Mouse (Mus musculus) kidney, postnatal 0 days (tissue): ENCODE measurements around the gene Apoa1. TPM values are rescaled to one million over a fixed set of nuclear protein-coding genes. Genes with fewer than 3 reads are reported as not detected.

Experiments used
- ATAC-seq: fragments of 200-750 bp; cut with Nextera tagmentation; replicated peaks from 2 replicates; pipeline ENCODE4 v1.8.0; 2017; ENCODE audit warnings: low read depth, moderate number of reproducible peaks, moderate TSS enrichment, moderate library complexity; ENCODE audit not compliant: low FRiP score
- DNase-seq: peaks from one replicate; pipeline ENCODE4 v3.0.0-alpha.2; 2016; ENCODE audit warnings: low spot score
- H3K27ac ChIP-seq: fragments of 300-500 bp; sonication (generic); 2 replicates; pipeline ENCODE4 v1.5.1; 2014; ENCODE audit warnings: mild to moderate bottlenecking
- H3K27me3 ChIP-seq: fragments of 300-500 bp; sonication (generic); 2 replicates; pipeline ENCODE4 v1.6.1; 2014; ENCODE audit warnings: low read length, mixed read lengths; ENCODE audit not compliant: insufficient read depth
- H3K36me3 ChIP-seq: fragments of 300-500 bp; sonication (generic); 2 replicates; pipeline ENCODE4 v1.6.1; 2014; ENCODE audit warnings: low read length, mixed read lengths; ENCODE audit not compliant: insufficient read depth
- H3K4me1 ChIP-seq: fragments of 300-500 bp; sonication (generic); replicated peaks from 2 replicates; pipeline ENCODE4 v1.6.1; 2014; ENCODE audit warnings: antibody characterized with exemption, low read length, mixed read lengths; ENCODE audit not compliant: insufficient read depth
- H3K4me2 ChIP-seq: fragments of 300-500 bp; sonication (generic); 2 replicates; pipeline ENCODE4 v1.6.1; 2014; ENCODE audit warnings: mild to moderate bottlenecking, low read length, moderate library complexity, mixed read lengths
- H3K4me3 ChIP-seq: fragments of 300-500 bp; sonication (generic); replicated peaks from 2 replicates; pipeline ENCODE4 v1.5.1; 2014; ENCODE audit warnings: low read depth, low read length
- H3K9ac ChIP-seq: fragments of 300-500 bp; sonication (generic); 2 replicates; pipeline ENCODE4 v1.6.1; 2014; ENCODE audit warnings: low read depth, low read length
- H3K9me3 ChIP-seq: fragments of 300-500 bp; sonication (generic); replicated peaks from 2 replicates; pipeline ENCODE4 v1.6.1; 2016; ENCODE audit warnings: low read length, inconsistent platforms, mixed read lengths
- CTCF ChIP-seq: IDR thresholded peaks from 2 replicates; pipeline ENCODE4 v1.5.1; 2016; ENCODE audit warnings: antibody characterized with exemption, low read depth, mild to moderate bottlenecking, moderate library complexity
- WGBS: fragments of 180-500 bp; shearing (Covaris S2); extraction: QIAGEN DNeasy Blood & Tissue Kit; methylation state at CpG from one replicate; pipeline ENCODE4 v1.1.7; 2014; 5-methylcytosine and 5-hydroxymethylcytosine counted together
- polyA plus RNA-seq: library from polyadenylated mRNA; unstranded; fragments of >200 nt; fragmentation: Nextera tagmentation; extraction: Ambion mirVana; gene quantifications from 2 replicates; pipeline ENCODE4 v1.2.1, GENCODE M21; 2015

Gene Apoa1
- polyA plus RNA-seq, 1 experiment from 2014 or later, result 5.5 TPM

GRCm38 (mm10) chr9:46261131-46261530 lies 32.8 kb downstream of the Apoa1 start:
- no peaks in the 10 kb centered on the region for H3K36me3 ChIP-seq
- ATAC-seq (no peak), DNase-seq (no peak)
- H3K4me1 ChIP-seq, result no peaks in the 10 kb centered on the region
- TF ChIP-seq CTCF, result no peak
- H3K4me2 ChIP-seq, result no peak overlapping the region
- WGBS, result 82% methylated on average over 7 of the region's 7 CpGs
- H3K27ac ChIP-seq, result no peak overlapping the region
- no peaks in the 10 kb centered on the region for H3K27me3 ChIP-seq
- no peaks in the 10 kb centered on the region for H3K9me3 ChIP-seq
- H3K4me3 ChIP-seq, result no peak overlapping the region
- no peak overlapping the region for H3K9ac ChIP-seq

GRCm38 (mm10) chr9:46268343-46268873 lies 40.0 kb downstream of the Apoa1 start, which contains the start of gene Apoa5:
Gene Apoa5, plus strand, starts transcription at chr9:46268633.
- H3K27me3 ChIP-seq, result no peaks in the 10 kb centered on the region
- no peaks in the 10 kb centered on the region for H3K36me3 ChIP-seq
- H3K9me3 ChIP-seq, result no peaks in the 10 kb centered on the region
- no peak within 1 kb of the TSS for H3K27ac ChIP-seq
- no peak within 1 kb of the TSS for H3K4me3 ChIP-seq
- H3K4me1 ChIP-seq, result no peaks in the 10 kb centered on the region
- no peak for TF ChIP-seq CTCF
- DNase-seq (no peak), ATAC-seq (no peak)
- WGBS, result 44% methylated on average over 7 of the region's 7 CpGs
- H3K4me2 ChIP-seq, result no peak within 1 kb of the TSS
- H3K9ac ChIP-seq, result no peak within 1 kb of the TSS

DNA sequence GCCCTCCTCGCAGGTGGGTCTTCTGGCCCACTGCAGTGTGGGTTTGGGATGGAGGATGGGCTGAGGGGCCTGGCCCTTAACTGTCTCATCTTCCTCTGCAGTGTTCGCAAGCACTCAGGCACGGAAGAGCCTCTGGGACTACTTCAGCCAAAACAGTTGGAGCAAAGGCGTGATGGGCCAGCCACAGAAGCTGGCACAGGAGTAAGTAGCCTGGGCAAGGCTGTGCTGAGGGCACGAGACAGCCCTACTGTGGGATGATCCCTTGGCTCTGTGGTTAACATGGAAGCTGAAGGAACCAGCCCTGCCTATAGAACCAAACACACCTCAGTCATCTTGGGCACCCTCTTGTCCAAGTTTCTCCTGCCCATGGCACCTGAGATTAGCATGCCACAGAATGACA lies 40.7 kb downstream of the Apoa1 start:
- no peak for TF ChIP-seq CTCF
- Histone ChIP-seq H3K27ac (no peak overlapping the region), H3K9ac (no peak overlapping the region), H3K36me3 (no peaks in the 10 kb centered on the region), H3K4me3 (no peak overlapping the region), H3K27me3 (no peaks in the 10 kb centered on the region), H3K4me1 (peaks cover 2% of the 10 kb centered on the region; the same call in 1 of the 2 replicates), H3K9me3 (no peaks in the 10 kb centered on the region), H3K4me2 (no peak overlapping the region)
- WGBS, result 85% methylated on average over 5 of the region's 5 CpGs
- DNase-seq (no peak), ATAC-seq (no peak)

DNA sequence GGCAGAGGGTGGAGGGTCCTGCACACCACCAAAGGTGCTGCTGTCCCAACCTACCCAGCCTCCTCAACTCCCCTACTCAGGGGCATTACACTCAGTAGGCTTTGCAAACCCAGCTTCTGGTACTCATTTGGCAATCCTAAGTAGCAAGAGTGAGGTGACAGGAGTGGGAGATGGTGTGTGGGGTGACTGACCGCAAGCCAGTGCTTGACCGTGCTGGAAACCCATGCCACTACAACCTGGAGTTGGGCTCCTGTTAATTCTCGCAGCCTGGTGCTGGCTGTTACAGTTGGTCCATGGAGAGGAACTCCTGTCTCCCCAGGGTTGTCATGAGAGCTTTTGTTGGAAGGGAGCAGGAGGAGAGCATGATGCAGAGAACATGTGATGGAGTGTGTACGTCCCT lies 42.4 kb downstream of the Apoa1 start:
- ATAC-seq, result no peak
- Histone ChIP-seq H3K27ac (no peak overlapping the region), H3K4me2 (no peak overlapping the region), H3K9ac (no peak overlapping the region), H3K9me3 (no peaks in the 10 kb centered on the region), H3K36me3 (peaks cover 10% of the 10 kb centered on the region; the same call in 1 of the 2 replicates), H3K4me1 (peaks cover 2% of the 10 kb centered on the region; the same call in 1 of the 2 replicates), H3K4me3 (no peak overlapping the region), H3K27me3 (no peaks in the 10 kb centered on the region)
- 92% methylated on average over 4 of the region's 4 CpGs for WGBS
- no peak for DNase-seq
- no peak for TF ChIP-seq CTCF

- Histone ChIP-seq H3K4me1 (peaks cover 2% of the 10 kb centered on the region; the same call in 1 of the 2 replicates), H3K4me2 (no peak overlapping the region), H3K36me3 (peaks cover 19% of the 10 kb centered on the region), H3K27me3 (no peaks in the 10 kb centered on the region), H3K4me3 (no peak overlapping the region), H3K9ac (no peak overlapping the region), H3K27ac (no peak overlapping the region), H3K9me3 (no peaks in the 10 kb centered on the region)
- no peak for DNase-seq
- WGBS, result 85% methylated on average over 9 of the region's 9 CpGs
- ATAC-seq, result no peak
- TF ChIP-seq CTCF, result no peak
Measured at GRCm38 (mm10) chr9:46272070-46272469, 43.7 kb downstream of the Apoa1 start.

DNA sequence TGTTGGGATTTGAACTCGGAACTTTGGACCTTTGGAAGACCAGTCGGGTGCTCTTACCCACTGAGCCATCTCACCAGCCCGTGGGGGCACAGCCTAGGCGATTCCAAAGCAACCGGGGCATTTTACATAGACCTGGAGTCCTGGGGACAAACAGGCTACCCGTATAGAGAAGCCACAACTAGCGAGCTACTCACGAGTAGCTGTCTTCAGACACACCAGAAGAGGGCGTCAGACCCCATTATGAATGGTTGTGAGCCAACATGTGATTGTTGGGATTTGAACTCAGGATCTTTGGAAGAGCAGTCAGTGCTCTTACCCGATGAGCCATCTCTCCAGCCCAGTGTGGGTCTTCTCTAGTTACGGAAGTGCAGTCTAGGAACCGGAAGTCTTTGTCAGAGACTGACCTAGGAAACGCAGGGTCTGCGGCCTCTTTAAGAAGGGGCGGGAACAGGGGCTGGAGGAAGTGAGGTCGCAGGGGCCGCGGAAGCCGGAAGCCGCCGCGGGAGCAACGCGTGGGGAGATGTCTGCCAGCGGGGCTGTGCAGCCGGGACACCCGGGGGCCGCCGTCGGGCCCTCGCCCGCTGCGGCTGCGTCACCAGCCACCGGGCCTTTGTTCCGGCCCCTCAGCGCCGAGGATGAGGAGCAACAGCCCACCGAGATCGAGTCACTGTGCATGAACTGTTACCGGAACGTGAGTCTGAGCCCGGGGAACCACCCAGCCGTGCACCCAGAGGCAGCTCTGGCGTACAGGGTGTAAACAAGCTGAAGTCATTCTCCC lies 44.5 kb downstream of the Apoa1 start, which contains the start of gene Zpr1:
Gene Zpr1 (plus strand): TSS at position 388 of the 778 bp plus-strand sequence.
- Histone ChIP-seq H3K9me3 (no peaks in the 10 kb centered on the region), H3K4me1 (peaks cover 2% of the 10 kb centered on the region; the same call in 1 of the 2 replicates), H3K4me3 (peak within 1 kb of the TSS; percentile 81), H3K36me3 (peaks cover 27% of the 10 kb centered on the region), H3K9ac (peak within 1 kb of the TSS; percentile 79), H3K27me3 (no peaks in the 10 kb centered on the region), H3K4me2 (peak within 1 kb of the TSS; percentile 78), H3K27ac (peak within 1 kb of the TSS; percentile 68)
- peak; percentile 59 for TF ChIP-seq CTCF
- ATAC-seq, result peak; percentile 92
- 5% methylated on average over 45 of the region's 45 CpGs for WGBS
- DNase-seq, result peak; percentile 98
